Mouse (Mus musculus): ENCODE measurements around the gene Enthd1.
"Not testable (repeated sequence)": the region's sequence is repeated elsewhere in the genome, so short reads cannot be mapped to it uniquely, and the experiment has no call there.

Gene Enthd1

DNA sequence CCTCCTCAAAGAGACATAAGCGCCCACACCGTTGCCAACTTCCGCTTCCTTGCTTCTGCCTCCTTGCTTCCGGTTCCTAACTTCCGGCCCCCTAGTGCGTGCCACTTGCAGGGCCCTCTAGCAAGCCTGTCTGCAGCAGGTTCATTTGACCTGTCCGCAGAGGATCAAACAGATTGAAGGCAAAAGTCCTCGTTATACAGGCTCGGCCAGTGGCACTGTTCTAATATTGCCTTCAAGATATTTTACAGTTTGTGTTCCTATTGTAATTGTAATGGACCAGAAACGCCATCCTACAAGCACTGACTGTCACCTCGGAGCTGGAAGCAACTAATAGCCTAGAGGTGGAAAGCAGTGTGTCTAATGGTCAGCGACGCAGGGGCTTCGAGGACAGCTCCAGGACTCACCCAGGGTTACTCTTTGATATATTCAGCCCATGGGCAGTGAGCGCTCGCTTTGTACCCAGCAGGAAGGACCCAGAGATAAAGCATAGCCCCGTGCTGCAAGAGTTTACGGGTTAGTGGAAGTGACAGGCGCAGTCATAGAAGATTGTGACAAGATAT lies at the start of gene Enthd1:
TSS of gene Enthd1 (minus strand) at position 51 of the 560 bp plus-strand sequence.
- no peak for DNase-seq (ENCODE audit: low spot score)

DNA sequence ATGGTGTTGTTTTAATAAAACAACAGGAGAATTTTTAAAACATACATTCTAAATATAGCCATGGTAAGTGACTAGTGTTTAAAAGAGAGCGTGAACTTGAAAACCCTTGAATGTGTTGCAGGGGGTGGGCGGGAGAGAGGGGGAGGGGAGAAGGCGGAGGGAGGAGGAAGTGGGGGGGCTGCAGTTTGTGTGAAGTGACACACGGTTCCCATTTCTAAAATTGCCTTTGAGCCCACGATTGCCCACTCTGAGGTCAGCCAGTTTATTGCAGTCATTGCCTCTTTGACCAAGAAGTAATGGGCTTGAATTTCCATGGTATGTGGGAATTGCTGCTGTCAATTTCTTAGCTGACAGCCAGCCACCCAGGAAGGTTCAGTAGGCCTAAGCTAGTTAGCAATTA lies 48.9 kb upstream of the Enthd1 start:
- no peak for DNase-seq (ENCODE audit: low spot score)

DNA sequence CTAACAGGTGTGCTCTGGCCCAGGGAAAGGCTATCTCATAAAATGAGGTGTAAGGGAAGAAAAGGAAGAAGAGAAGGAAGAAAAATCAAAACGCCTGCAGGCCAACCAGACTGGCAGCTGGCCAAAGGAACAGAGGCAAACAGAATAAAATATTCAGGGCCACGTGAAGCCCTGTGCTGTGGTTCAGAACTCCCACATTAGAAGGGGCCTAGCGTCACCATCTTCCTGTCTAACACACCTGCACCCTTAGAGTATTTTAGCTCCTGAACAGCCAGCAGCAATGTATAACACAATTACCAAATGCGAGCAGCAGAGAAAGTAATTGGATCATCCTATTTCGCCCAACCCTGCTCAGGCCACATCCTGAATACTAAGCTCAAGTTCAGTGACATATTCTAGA lies 46.5 kb upstream of the Enthd1 start:
- DNase-seq (ENCODE audit: low spot score), result no peak

DNA sequence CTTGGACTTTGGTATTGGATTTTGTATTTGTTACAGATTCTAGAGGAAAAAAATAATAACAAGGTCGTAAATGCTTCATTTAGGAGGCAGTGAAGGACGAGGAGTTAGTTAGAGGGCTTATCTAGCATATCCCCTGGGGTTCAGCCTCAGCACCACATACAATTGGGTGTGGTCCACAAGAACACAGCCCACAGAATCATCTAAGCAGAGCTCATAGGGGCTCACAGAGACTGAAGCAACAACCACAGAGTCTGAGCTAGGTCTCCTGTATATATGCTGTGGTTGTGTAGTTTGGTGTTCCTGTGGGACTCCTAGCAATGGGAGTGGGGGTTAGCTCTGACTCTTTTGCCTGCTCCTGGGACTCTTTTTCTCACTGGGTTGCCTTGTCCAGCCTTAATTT lies 45.4 kb upstream of the Enthd1 start:
- no peak for DNase-seq (ENCODE audit: low spot score)

DNA sequence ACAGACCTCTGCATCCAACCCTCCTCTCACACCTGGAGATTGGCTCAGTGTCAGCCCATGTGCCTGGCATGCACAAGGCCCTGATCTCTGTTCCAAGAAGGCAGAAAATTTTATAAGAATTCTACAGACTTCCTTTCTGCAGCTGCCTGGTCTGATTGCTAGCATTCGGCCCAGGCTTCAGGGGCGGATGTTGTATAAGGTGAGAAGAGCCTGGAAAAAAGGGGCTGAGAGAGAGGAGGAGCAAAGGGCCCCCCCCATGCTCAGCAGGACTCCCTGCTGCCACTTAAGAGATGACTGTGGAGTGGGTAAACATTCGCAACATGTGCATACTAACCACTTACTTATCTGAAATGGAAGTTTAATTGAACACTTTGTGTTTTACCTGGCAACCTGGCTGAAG lies 43.0 kb upstream of the Enthd1 start:
- DNase-seq (ENCODE audit: low spot score), result no peak

DNA sequence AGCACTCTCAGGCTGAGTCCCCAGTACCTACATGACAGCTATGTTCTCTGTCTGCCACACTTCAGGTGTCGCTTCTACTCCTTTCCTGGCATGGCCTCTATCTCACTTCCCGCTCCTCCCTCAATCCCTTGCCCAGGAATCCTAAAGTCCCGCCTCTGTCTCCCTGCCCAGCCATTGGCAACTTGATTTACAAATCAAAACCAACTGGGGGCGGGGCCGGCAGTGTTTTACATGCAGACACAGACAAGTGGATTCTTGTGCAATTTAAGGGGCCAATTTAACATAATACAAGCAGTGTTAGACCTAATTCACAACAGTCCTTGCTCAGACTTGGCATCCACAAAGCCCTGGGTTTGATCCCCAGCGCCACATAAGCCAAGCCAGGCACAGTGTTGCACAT lies 39.1 kb upstream of the Enthd1 start:
- DNase-seq (ENCODE audit: low spot score), result no peak

DNA sequence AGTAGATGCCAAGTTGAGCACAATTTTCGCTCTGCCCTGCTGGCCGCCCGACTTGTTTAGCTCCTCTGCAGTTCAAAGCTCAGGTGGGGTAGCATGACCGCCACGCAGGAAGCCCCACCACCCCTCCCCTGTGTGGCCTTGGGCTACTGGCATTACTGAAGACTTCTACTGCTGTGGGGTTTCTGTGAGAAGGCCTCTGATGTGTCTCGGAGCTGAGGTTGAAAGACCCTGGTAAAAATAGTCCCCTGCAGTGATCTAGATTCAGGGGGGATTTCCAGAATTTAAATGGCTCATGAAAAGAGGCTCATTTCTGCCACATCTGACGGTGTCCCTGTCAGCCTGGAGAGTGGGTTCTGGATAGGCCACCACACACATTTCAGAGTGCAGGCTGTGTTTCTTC lies 37.5 kb upstream of the Enthd1 start:
- DNase-seq (ENCODE audit: low spot score), result no peak

DNA sequence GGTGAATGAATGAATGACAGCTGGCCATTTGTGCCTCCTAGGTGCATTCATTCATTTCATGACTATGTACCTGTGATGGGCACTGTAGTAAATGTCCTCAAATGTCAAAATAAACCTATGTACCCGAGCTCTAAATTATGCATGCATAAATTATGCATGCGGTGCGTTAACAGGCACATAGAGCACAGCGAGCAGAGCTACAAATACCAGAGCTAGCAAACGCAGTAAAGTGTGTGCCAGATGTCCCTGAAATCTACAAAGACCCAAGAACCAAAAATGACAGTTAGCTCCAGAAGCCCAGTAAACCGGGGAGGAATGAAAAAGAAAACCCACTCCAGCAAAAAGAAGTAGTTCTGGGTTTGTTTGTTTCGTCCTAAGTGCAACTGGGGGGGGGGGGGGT lies 36.5 kb upstream of the Enthd1 start:
- no peak for DNase-seq (ENCODE audit: low spot score)

DNA sequence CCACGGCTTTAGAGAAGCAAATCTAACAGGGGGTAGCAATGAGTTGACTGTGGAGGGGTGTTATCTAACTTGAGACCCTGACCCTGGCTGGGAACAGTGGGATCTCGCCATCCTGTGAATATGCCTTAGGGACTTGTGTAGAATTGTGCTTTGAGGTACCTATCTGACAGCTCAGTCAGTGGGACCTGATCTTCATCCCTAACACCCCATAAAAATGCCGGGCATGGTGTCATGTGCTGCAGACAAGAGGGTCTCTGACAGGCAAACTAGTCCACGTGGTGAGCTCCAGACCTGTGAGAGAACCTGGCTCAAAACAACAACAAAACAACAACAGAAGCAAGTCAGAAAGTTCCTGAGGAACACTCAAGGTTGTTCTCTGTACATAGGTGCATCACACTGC lies 34.9 kb upstream of the Enthd1 start:
- no peak for DNase-seq (ENCODE audit: low spot score)

DNA sequence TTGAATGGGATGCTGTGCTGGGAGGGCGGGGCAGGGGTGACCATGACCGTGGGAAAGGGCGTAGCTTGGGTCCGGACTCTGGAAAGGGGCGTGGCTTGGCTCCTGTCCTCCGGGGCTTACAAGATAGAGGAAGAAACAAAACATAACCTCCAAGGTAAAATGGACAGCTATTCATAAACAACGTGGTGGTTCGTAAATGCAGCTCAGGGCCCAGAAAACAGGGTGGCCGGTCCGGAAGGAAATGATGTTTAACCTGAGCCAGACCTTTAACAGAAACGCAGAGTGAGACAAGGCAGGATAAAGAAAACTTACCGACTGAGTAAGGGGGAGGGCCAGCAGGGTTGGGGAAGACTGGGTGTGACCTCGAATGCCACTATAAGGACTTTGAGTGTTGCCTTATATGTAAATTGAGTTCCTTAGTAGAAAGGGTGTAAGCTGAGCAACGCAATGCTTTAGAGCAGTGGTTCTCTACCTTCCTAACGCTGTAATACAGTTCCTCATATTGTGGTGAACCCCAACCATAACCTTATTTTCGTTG lies 34.3 kb upstream of the Enthd1 start:
- DNase-seq (ENCODE audit: low spot score), result no peak

DNA sequence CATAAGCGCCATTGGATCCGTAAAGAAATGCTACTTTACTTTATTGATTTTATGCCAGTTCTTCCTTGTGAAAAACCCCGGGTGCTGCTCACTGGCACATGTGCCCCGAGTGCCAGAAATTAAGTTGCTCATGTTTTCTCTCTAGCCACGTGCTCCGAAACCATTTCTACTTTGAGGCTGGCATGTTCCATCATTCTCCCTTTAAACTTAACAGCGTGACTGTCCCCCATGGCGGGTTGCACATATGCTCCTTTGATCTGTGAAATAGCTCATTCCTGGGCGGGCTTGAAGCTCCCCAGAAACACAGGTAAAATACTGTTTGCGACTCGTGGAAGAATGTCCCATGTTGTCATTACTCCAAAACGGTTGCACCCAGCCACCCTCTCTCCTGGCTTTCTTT lies 33.8 kb upstream of the Enthd1 start:
- no peak for DNase-seq (ENCODE audit: low spot score)

DNA sequence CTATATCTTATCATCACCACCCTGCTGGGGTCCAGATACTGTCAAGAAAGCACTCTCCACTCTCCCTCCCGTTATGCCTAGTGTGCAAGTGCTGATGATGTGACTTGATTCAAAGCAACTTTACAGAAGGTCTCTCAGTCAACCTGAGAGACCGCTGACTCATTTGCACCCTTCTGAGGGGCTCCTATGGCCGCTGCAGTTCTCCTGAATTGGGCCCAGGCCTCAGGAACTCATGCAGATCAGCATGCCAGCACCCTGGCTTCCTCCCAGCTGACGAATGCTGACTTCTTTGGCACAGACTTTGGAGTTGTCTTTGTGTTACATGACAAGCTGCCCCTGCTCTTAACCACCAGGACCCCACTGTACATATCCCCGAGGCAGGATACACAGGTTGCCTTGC lies 28.9 kb upstream of the Enthd1 start:
- no peak for DNase-seq (ENCODE audit: low spot score)

DNA sequence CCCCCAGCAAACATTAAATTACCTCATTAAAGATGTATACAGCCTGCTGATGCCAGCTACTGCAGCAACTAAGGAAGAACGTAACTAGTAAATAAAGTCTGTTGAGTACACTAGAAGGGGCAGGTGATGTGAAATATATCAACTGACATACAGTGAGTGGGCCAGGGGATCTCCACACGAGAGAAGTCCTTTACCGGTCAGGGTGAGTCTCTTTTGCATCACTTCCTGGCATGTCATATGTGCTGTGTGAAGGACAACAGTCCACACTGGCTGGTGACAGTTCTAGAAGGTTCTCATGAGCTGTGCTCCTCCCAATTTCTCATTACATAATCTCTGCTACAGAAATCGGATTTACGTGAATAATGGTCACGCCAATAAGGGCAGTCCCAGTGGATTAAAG lies 27.8 kb upstream of the Enthd1 start:
- no peak for DNase-seq (ENCODE audit: low spot score)

DNA sequence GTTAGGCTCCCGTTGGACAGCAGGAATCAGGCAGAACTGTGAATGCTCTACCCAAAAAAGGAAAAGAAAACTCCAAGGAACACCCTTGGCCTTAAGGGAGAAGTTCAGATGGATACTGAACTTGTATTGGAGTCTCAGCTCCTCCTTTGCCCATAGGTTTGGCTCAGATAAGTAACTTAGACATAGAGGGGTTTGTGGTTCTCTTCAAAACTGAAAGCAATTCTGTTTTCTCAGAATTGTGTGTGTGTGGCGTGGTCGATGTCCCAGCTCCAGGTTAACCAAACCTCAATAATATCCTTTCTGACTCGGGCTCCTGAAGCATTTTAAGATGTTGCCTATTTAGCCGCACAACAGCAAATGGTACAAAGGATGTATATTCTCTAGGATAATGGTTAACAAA lies 25.7 kb upstream of the Enthd1 start:
- no peak for DNase-seq (ENCODE audit: low spot score)

DNA sequence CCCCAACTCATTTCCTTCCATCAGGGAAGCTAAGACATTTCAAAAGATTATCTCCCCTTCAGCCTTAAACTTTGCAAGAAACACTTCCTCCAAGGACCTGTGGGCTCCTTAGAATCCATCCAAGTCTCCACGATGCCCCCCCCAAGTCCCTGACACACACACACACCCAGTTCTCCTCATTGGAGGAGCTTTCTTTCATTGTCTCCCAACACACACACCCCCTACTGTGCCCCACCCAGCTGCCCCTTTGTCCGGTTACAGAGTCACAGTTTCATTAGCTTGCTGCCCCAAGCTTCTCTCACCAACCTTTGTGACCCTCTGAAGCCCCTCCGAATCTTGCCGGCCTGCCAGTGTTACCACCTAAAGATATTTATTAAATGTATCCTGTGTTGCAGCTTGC lies 21.3 kb upstream of the Enthd1 start:
- DNase-seq (ENCODE audit: low spot score), result no peak

DNA sequence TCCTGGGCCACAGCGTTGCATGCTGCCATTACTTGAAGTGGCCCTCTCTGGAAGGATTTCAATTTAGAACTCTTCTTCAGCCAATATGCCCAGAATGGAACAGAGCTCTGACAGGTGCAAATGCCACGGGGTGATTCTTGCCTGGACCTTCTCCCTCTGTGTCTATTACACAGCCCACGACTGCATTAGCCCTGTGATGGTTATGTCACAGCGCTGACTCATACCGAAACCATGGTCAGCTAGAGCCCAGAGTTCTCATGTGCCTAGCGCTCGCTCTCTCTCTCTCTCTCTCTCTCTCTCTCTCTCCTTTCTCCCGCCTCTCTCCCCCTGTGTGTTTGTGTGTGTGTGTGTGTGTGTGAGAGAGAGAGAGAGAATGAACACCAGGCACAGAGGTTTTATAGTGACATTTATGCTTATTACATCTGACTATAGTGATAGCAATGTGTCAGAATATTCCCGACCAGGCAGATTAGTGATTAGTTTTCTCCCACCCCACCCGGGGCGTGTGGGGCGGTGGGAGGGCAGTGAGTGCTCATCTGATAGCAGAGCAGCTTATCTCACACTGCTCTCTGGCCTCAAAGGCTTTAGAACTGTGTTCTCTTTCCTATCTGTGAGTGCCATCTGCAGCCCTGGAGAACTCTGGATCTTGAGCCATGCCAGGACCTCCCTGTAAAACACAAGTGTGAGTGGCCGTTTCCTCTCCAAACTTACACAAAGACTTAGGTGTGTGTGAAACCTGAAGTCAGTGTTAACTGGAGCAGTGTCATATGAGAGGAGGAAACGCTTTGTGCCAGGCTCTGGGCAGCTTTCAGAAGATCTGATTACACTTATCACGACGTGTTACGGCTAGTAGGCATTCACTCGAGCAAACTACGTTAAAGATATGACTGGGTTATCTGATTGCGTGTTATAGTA lies 17.9 kb upstream of the Enthd1 start:
- DNase-seq (ENCODE audit: low spot score), result no peak

DNA sequence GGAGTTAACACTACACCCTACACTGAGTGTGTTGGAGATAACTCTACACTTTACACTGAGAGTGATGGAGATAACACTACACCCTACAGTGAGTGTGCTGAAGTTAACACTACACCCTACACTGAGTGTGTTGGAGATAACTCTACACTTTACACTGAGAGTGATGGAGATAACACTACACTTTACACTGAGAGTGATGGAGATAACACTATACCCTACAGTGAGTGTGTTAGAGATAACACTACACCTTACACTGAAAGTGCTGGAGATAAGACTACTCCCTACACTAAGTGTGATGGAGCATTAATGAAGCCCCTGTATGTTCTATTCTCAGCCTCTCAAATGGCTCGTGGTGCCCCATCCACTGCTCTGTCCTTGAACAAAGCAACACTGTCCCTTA lies 15.6 kb upstream of the Enthd1 start:
- DNase-seq (ENCODE audit: low spot score), result not testable (repeated sequence)

DNA sequence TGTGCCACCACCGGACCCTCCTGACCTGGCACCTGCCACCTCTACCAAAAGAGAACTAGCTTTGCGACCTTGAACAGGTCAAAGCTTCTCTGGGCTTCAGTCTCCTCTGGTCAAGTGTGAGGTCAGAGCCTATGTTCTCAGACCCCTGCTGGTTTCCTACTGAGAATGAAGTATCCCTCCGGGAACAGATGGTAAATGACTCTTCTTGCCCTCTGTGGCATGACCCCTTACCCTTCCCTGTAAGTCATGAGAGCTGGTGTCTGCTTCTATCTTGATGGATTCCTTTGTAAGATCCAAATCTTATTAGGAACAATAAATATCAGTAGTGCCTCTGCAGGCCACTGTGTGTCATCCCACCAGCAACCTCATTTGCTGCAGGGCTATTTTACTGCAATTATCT lies 14.2 kb upstream of the Enthd1 start:
- no peak for DNase-seq (ENCODE audit: low spot score)

DNA sequence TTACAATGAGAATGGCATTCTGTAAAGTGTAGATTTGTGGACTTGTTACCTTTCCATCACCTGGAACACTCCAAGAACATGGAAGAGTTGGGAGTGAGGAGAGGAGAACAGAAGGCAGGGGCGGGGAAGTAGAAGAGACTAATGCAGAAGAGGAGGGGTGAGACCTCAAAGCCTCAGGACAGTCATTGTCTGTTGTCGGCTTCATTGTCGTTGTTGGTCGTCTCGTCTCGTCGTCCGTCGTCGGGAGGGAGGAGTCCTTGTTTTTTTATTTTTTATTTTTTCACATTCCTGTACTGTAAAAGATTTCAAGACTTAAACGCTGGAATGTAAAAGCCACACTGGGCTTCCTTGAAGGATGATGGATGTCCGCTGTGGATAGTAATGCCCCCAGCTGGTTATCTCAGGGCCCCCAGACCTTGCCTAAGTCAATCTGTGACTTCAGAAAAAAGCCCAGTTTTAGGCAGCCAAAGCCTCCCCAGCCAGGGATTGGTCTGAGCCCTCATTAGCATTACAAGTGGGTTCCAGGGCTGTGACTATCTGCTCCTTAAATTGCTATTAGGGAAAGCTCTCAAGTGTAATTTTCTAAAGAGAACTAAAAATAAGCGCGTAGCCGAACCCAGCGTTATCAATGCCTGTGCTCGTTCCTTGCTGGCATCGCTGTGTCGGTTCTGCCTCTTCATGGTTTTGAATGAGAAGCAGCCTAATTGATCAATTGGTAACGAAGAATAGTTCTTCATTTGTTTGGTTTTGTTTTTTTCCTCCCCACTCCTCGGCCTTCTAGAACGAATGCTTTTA lies 12.4 kb upstream of the Enthd1 start:
- DNase-seq (ENCODE audit: low spot score), result no peak

DNA sequence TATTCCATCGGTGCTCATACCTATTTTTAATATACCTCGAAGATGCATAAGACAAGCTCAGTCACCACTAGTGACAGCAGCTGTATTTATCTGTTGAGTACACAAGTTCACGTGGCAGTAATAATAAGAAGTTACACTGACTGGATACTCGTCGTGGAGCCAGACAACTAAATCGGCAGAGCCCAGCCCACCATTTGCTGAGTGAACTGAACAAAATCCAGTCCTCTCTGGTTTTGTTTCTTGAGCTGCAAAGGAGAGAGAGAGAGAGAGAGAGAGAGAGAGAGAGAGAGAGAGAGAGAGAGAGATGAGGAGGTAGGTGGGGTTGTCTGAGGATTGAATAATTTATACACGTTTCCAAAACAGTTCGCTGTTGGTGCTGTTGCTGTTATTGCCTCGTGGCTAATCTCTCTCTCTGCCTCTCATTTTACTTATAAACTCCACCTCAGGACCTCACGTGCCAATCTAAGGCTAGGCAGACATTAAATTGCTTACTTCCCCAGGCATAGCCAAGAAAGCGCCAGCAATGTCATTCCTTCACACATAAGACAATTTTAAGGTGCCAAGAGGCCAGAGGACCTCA lies 11.5 kb upstream of the Enthd1 start:
- no peak for DNase-seq (ENCODE audit: low spot score)

DNA sequence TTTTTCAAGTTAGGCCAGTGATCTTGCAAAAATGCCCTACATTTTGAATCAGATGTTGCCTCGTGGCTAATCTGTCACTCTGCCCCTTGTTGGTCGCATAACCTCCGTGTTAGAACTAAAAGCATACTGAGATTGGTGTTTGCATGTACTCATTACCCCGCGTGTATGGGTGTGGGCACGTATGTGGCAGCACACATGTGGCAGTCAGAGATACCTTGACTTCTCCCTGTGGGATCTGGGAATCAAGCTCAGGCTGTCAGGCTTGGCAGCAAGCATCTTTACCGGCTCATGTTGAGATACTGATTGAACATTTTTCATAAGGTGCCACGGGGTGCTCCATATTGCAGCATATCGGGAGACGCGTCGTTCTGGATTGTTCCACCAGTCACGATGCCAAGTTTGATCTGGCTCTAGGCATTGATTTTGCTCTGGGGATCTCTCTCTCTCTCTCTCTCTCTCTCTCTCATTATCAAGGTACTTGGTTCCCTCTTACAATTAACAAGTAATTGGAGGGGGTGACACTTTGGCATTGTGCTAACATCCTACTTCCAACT lies 10.9 kb upstream of the Enthd1 start:
- no peak for DNase-seq (ENCODE audit: low spot score)

Measured in layer of hippocampus, adult 9-10 months (tissue).